In genomic region chr2:84296517-84296916, GRCm38 (mm10) we compare ENCODE assay signal across 20 mouse cellular contexts.
A peak's percentile ranks its signal among the peaks of the same experiment; 100 is the strongest.
DNase-seq lines count a peak whose midpoint lies in the region; ATAC-seq and TF ChIP-seq lines count a peak whose summit lies in the region.
"Had no signal": no experiment of that assay in that cellular context is flagged by ENCODE, and none has a peak within 500 bp of the region (broad histone marks: within the 10 kb centered on the region; RNA-seq: fewer than 3 reads in every experiment).

No protein-coding gene starts in this region.

- ATAC-seq in hindbrain, postnatal 0 days: no peak
- no peak for ATAC-seq in hindbrain, embryonic 13.5 days (ENCODE audit: low FRiP score)
- no peak for ATAC-seq in kidney, postnatal 0 days (replicated peaks; ENCODE audit: low FRiP score, low read depth)
- peak; percentile 71; the same call in 1 of the 2 replicates for ATAC-seq in neural tube, embryonic 12.5 days (ENCODE audit: low FRiP score, low read depth)
- ATAC-seq in liver, embryonic 12.5 days: no peak
- ATAC-seq: activated CD4-positive, CD25-positive, alpha-beta regulatory T cell, adult 4 months; forebrain, embryonic 16.5 days; inflammation-experienced regulatory T-cells, adult 6 months had no signal

- no peak overlapping the region for H3K4me3 ChIP-seq in hindbrain, postnatal 0 days (ENCODE audit: low read length)
- no peak overlapping the region for H3K4me3 ChIP-seq in hindbrain, embryonic 13.5 days
- H3K4me3 ChIP-seq in kidney, postnatal 0 days (replicated peaks; ENCODE audit: low read depth, low read length): no peak overlapping the region
- no peak overlapping the region for H3K4me3 ChIP-seq in neural tube, embryonic 12.5 days
- H3K4me3 ChIP-seq in liver, embryonic 12.5 days: no peak overlapping the region

- no peak for TF ChIP-seq POLR2A in brain, embryonic 14.5 days (IDR thresholded peaks at IDR 0.05; ENCODE audit: borderline replicate concordance, extremely low read depth, insufficient read depth, insufficient read length, poor library complexity, severe bottlenecking)

- no peaks in the 10 kb centered on the region for H3K27me3 ChIP-seq in hindbrain, postnatal 0 days (ENCODE audit: insufficient read depth, low read length)
- no peaks in the 10 kb centered on the region for H3K27me3 ChIP-seq in hindbrain, embryonic 13.5 days
- no peaks in the 10 kb centered on the region for H3K27me3 ChIP-seq in kidney, postnatal 0 days (ENCODE audit: insufficient read depth, low read length)
- H3K27me3 ChIP-seq in neural tube, embryonic 12.5 days (replicated peaks): no peaks in the 10 kb centered on the region
- H3K27me3 ChIP-seq in liver, embryonic 12.5 days (replicated peaks): no peaks in the 10 kb centered on the region

- H3K9me3 ChIP-seq in hindbrain, postnatal 0 days (ENCODE audit: low read length): no peaks in the 10 kb centered on the region
- no peaks in the 10 kb centered on the region for H3K9me3 ChIP-seq in hindbrain, embryonic 13.5 days
- H3K9me3 ChIP-seq in kidney, postnatal 0 days (replicated peaks; ENCODE audit: low read length): no peaks in the 10 kb centered on the region
- H3K9me3 ChIP-seq in neural tube, embryonic 12.5 days: no peaks in the 10 kb centered on the region
- no peaks in the 10 kb centered on the region for H3K9me3 ChIP-seq in liver, embryonic 12.5 days (replicated peaks)

- no peak for TF ChIP-seq CTCF in hindbrain, postnatal 0 days (IDR thresholded peaks at IDR 0.05; ENCODE audit: low read depth)
- no peak for TF ChIP-seq CTCF in kidney, postnatal 0 days (IDR thresholded peaks at IDR 0.05; ENCODE audit: low read depth)
- no peak for TF ChIP-seq CTCF in brain, embryonic 14.5 days (IDR thresholded peaks at IDR 0.05; ENCODE audit: borderline replicate concordance, extremely low read depth, insufficient read depth, insufficient read length)

- H3K4me2 ChIP-seq in hindbrain, postnatal 0 days (ENCODE audit: low read depth, low read length): no peak overlapping the region
- H3K4me2 ChIP-seq in hindbrain, embryonic 13.5 days: no peak overlapping the region
- peak overlapping the region; percentile 39 for H3K4me2 ChIP-seq in kidney, postnatal 0 days (ENCODE audit: low read length)
- peak overlapping the region; percentile 32 for H3K4me2 ChIP-seq in neural tube, embryonic 12.5 days (replicated peaks)
- no peak overlapping the region for H3K4me2 ChIP-seq in liver, embryonic 12.5 days
- H3K4me2 ChIP-seq: heart, embryonic 11.5 days; liver, embryonic 11.5 days; midbrain, embryonic 11.5 days had no signal

- no peak for DNase-seq in hindbrain, postnatal 0 days (ENCODE audit: low spot score)
- DNase-seq in kidney, postnatal 0 days (ENCODE audit: low spot score): peak; percentile 72
- DNase-seq in kidney, postnatal 36 days: no peak
- DNase-seq in brain, embryonic 14.5 days (ENCODE audit: low read depth): peak; percentile 15
- DNase-seq: adrenal gland, postnatal 10 days; cerebellum, adult 11-12 months; cerebellum, postnatal 14 days; heart, postnatal 36 days; lung, adult 2 months; right cerebral cortex, postnatal 14 days; thymus, postnatal 4 days had no signal

- no peaks in the 10 kb centered on the region for H3K36me3 ChIP-seq in hindbrain, postnatal 0 days (ENCODE audit: insufficient read depth, low read length)
- no peaks in the 10 kb centered on the region for H3K36me3 ChIP-seq in hindbrain, embryonic 13.5 days
- H3K36me3 ChIP-seq in kidney, postnatal 0 days (ENCODE audit: insufficient read depth, low read length): no peaks in the 10 kb centered on the region
- H3K36me3 ChIP-seq in neural tube, embryonic 12.5 days: no peaks in the 10 kb centered on the region
- no peaks in the 10 kb centered on the region for H3K36me3 ChIP-seq in liver, embryonic 12.5 days

- WGBS in hindbrain, postnatal 0 days: 33% methylated on average over 5 of the region's 5 CpGs
- 35% methylated on average over 5 of the region's 5 CpGs for WGBS in hindbrain, embryonic 13.5 days
- WGBS in kidney, postnatal 0 days: 5% methylated on average over 5 of the region's 5 CpGs
- WGBS in neural tube, embryonic 12.5 days: 8% methylated on average over 5 of the region's 5 CpGs
- WGBS in liver, embryonic 12.5 days (ENCODE audit: insufficient replicate concordance): 45% methylated on average over 5 of the region's 5 CpGs

- H3K9ac ChIP-seq in hindbrain, postnatal 0 days (replicated peaks; ENCODE audit: low read length): no peak overlapping the region
- H3K9ac ChIP-seq in hindbrain, embryonic 13.5 days: no peak overlapping the region
- no peak overlapping the region for H3K9ac ChIP-seq in kidney, postnatal 0 days (ENCODE audit: low read depth, low read length)
- no peak overlapping the region for H3K9ac ChIP-seq in neural tube, embryonic 12.5 days
- H3K9ac ChIP-seq in liver, embryonic 12.5 days: no peak overlapping the region

- H3K4me1 ChIP-seq in hindbrain, postnatal 0 days (ENCODE audit: insufficient read depth, low read length): no peaks in the 10 kb centered on the region
- no peaks in the 10 kb centered on the region for H3K4me1 ChIP-seq in hindbrain, embryonic 13.5 days (replicated peaks)
- no peaks in the 10 kb centered on the region for H3K4me1 ChIP-seq in kidney, postnatal 0 days (replicated peaks; ENCODE audit: insufficient read depth, low read length)
- H3K4me1 ChIP-seq in neural tube, embryonic 12.5 days: 0 out of 2 replicates have a peak, but pooled peaks cover 2% of the 10 kb centered on the region
- H3K4me1 ChIP-seq in liver, embryonic 12.5 days: no peaks in the 10 kb centered on the region

- H3K27ac ChIP-seq in hindbrain, postnatal 0 days: peak overlapping the region; percentile 65
- H3K27ac ChIP-seq in hindbrain, embryonic 13.5 days: no peak overlapping the region
- H3K27ac ChIP-seq in kidney, postnatal 0 days: peak overlapping the region; percentile 54; the same call in 1 of the 2 replicates
- no peak overlapping the region for H3K27ac ChIP-seq in neural tube, embryonic 12.5 days
- no peak overlapping the region for H3K27ac ChIP-seq in liver, embryonic 12.5 days

Comparison
In these comparisons a context has a peak if more than half of its experiments do, and no peak if none do; other contexts are left out.
1. DNase-seq: peak in kidney, postnatal 0 days (single experiment) and brain, embryonic 14.5 days (single experiment); none in hindbrain, postnatal 0 days (single experiment) and kidney, postnatal 36 days (0 of 2).
2. H3K27ac ChIP-seq: peak in hindbrain, postnatal 0 days (single experiment) and kidney, postnatal 0 days (single experiment); none in hindbrain, embryonic 13.5 days (single experiment), neural tube, embryonic 12.5 days (single experiment) and liver, embryonic 12.5 days (single experiment).
3. H3K4me2 ChIP-seq: peak in kidney, postnatal 0 days (single experiment) and neural tube, embryonic 12.5 days (single experiment); none in hindbrain, postnatal 0 days (single experiment), hindbrain, embryonic 13.5 days (single experiment) and liver, embryonic 12.5 days (single experiment).